Mouse (Mus musculus): ENCODE data around the gene Btbd18. TPM values are rescaled to one million over a fixed set of nuclear protein-coding genes. Genes with fewer than 3 reads are reported as not detected.

The Btbd18 gene
- polyA plus RNA-seq, 1 experiment from 2014 or later = 0.18 TPM

- ATAC-seq (ENCODE audit: low read depth) = no peak
- H3K4me3 ChIP-seq (ENCODE audit: low read length) = peak overlapping the region; percentile 17; the same call in 1 of the 2 replicates
- H3K36me3 ChIP-seq (ENCODE audit: control insufficient read depth, insufficient read depth, low read length) = peaks cover 4% of the 10 kb centered on the region
- peak overlapping the region; percentile 91 for H3K27ac ChIP-seq (ENCODE audit: low read length)
- 19% methylated on average over 5 of the region's 5 CpGs for WGBS
- peak overlapping the region; percentile 50 for H3K4me2 ChIP-seq (ENCODE audit: low read depth, low read length)
- H3K4me1 ChIP-seq (replicated peaks; ENCODE audit: control insufficient read depth, insufficient read depth, low read length) = peaks cover 78% of the 10 kb centered on the region
- H3K9ac ChIP-seq (ENCODE audit: low read length) = no peak overlapping the region
- H3K9me3 ChIP-seq (ENCODE audit: control insufficient read depth, low read length) = no peaks in the 10 kb centered on the region
- no peaks in the 10 kb centered on the region for H3K27me3 ChIP-seq (ENCODE audit: control insufficient read depth, insufficient read depth, low read depth, low read length)
Measured at GRCm38 (mm10) chr2:84638428-84639220, 20.3 kb upstream of the Btbd18 start.

DNA sequence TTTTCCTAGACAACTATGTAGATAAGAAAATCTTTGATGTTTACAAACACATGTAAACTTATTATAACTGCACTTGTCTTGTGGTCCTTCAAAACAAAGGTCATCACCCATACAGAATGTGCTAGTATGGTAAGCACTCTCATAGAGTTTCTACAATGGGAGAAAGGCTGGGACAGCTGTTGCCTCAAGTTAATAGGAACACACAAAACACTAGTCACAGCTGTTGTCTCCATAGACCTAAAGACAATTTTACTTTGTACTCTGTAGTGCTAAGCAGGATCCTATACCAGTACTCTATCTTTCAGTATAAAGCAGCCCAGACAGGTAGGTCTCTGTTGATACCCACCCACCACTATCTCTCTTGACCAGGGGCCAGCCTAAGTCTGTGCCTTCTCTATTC is 18.0 kb upstream of the Btbd18 start:
- Histone ChIP-seq H3K9me3 (ENCODE audit: control insufficient read depth, low read length) (no peaks in the 10 kb centered on the region), H3K4me3 (ENCODE audit: low read length) (no peak overlapping the region), H3K36me3 (ENCODE audit: control insufficient read depth, insufficient read depth, low read length) (peaks cover 4% of the 10 kb centered on the region), H3K9ac (ENCODE audit: low read length) (no peak overlapping the region), H3K4me1 (replicated peaks; ENCODE audit: control insufficient read depth, insufficient read depth, low read length) (peaks cover 63% of the 10 kb centered on the region), H3K4me2 (ENCODE audit: low read depth, low read length) (no peak overlapping the region), H3K27ac (ENCODE audit: low read length) (peak overlapping the region; percentile 12; the same call in 1 of the 2 replicates), H3K27me3 (ENCODE audit: control insufficient read depth, insufficient read depth, low read depth, low read length) (no peaks in the 10 kb centered on the region)
- no peak for ATAC-seq (ENCODE audit: low read depth)

DNA sequence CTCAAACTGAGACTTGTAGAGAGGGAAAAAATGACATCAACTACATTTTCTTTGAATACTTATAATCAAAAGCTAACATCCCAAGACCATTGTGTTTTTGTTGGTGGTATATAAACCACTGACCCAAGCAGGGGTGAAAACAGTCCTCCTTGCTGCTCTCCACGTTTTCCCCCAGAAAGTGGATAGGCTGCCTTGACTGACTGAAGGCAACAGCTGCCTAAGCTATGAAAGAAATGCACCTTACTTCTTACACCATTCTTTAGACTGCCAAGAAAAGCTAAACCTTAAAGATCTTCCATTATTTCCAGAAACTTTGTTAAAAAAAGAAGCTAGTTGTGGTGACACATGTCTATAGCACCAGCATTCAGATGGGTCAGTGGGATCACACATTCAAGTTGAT is 12.7 kb upstream of the Btbd18 start:
- WGBS = 44% methylated on average over 1 of the region's 1 CpGs
- Histone ChIP-seq H3K27me3 (ENCODE audit: control insufficient read depth, insufficient read depth, low read depth, low read length) (no peaks in the 10 kb centered on the region), H3K9me3 (ENCODE audit: control insufficient read depth, low read length) (no peaks in the 10 kb centered on the region), H3K9ac (ENCODE audit: low read length) (no peak overlapping the region), H3K4me2 (ENCODE audit: low read depth, low read length) (no peak overlapping the region), H3K4me1 (replicated peaks; ENCODE audit: control insufficient read depth, insufficient read depth, low read length) (peaks cover 30% of the 10 kb centered on the region), H3K4me3 (ENCODE audit: low read length) (no peak overlapping the region), H3K27ac (ENCODE audit: low read length) (no peak overlapping the region), H3K36me3 (ENCODE audit: control insufficient read depth, insufficient read depth, low read length) (peaks cover 6% of the 10 kb centered on the region)
- ATAC-seq (ENCODE audit: low read depth) = no peak

- H3K36me3 ChIP-seq (ENCODE audit: control insufficient read depth, insufficient read depth, low read length) = peaks cover 4% of the 10 kb centered on the region
- H3K27ac ChIP-seq (ENCODE audit: low read length) = no peak overlapping the region; the same call in 1 of the 2 replicates
- H3K4me1 ChIP-seq (replicated peaks; ENCODE audit: control insufficient read depth, insufficient read depth, low read length) = peaks cover 22% of the 10 kb centered on the region
- peak overlapping the region; percentile 68 for H3K4me2 ChIP-seq (ENCODE audit: low read depth, low read length)
- no peak overlapping the region for H3K9ac ChIP-seq (ENCODE audit: low read length)
- H3K27me3 ChIP-seq (ENCODE audit: control insufficient read depth, insufficient read depth, low read depth, low read length) = no peaks in the 10 kb centered on the region
- 82% methylated on average over 6 of the region's 6 CpGs for WGBS
- H3K9me3 ChIP-seq (ENCODE audit: control insufficient read depth, low read length) = no peaks in the 10 kb centered on the region
- peak overlapping the region; percentile 52 for H3K4me3 ChIP-seq (ENCODE audit: low read length)
- ATAC-seq (ENCODE audit: low read depth) = no peak
Measured at GRCm38 (mm10) chr2:84647051-84647568, 11.8 kb upstream of the Btbd18 start.

DNA sequence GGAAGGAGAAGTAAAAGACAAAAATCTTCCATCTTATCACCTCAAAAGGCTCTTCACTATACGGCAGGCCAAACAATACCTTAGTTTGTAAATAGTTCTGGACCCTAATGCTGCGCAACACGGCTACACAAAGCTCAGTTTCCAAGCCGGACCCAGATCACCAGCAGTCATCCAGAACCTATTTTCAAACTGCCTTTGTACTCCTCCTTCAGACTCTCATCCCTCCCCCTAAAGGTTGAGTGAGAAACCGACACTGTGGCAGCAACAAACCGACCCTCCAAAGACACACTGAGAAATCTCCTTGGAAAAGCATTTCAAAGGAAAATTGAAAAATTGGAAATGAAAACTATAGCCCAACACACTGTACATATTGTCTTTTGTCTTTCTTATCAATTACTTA is 10.5 kb upstream of the Btbd18 start:
- H3K36me3 ChIP-seq (ENCODE audit: control insufficient read depth, insufficient read depth, low read length) = peaks cover 2% of the 10 kb centered on the region; the same call in 1 of the 2 replicates
- H3K4me1 ChIP-seq (replicated peaks; ENCODE audit: control insufficient read depth, insufficient read depth, low read length) = peaks cover 19% of the 10 kb centered on the region
- peak overlapping the region; percentile 50; the same call in 1 of the 2 replicates for H3K27ac ChIP-seq (ENCODE audit: low read length)
- peak overlapping the region; percentile 52 for H3K4me3 ChIP-seq (ENCODE audit: low read length)
- H3K9me3 ChIP-seq (ENCODE audit: control insufficient read depth, low read length) = no peaks in the 10 kb centered on the region
- 13% methylated on average over 6 of the region's 6 CpGs for WGBS
- ATAC-seq (ENCODE audit: low read depth) = no peak
- peak overlapping the region; percentile 67 for H3K9ac ChIP-seq (ENCODE audit: low read length)
- H3K27me3 ChIP-seq (ENCODE audit: control insufficient read depth, insufficient read depth, low read depth, low read length) = no peaks in the 10 kb centered on the region
- peak overlapping the region; percentile 68 for H3K4me2 ChIP-seq (ENCODE audit: low read depth, low read length)

DNA sequence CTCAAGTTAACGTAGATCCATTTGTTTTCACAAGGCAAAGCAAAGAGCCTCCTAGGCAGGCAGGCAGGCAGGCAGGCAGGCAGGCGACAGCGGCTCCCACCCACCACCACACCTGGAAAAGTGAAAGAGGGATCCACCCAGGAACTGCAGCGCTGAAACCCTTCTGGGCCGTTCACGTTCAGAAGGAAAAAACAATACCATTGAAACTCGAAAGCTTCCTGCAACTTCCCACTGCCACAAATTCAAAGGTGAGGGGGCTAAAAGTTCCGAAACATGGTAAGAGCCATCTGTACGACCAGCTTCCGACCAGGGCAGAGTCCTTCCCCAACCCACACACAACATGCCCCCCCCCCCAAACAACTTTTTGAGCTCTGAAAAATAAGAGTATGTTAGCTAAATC is 9.2 kb upstream of the Btbd18 start:
- Histone ChIP-seq H3K4me1 (replicated peaks; ENCODE audit: control insufficient read depth, insufficient read depth, low read length) (peaks cover 16% of the 10 kb centered on the region), H3K4me2 (ENCODE audit: low read depth, low read length) (peak overlapping the region; percentile 56), H3K9me3 (ENCODE audit: control insufficient read depth, low read length) (no peaks in the 10 kb centered on the region), H3K4me3 (ENCODE audit: low read length) (peak overlapping the region; percentile 74), H3K9ac (ENCODE audit: low read length) (peak overlapping the region; percentile 89), H3K27ac (ENCODE audit: low read length) (peak overlapping the region; percentile 69), H3K27me3 (ENCODE audit: control insufficient read depth, insufficient read depth, low read depth, low read length) (no peaks in the 10 kb centered on the region), H3K36me3 (ENCODE audit: control insufficient read depth, insufficient read depth, low read length) (peaks cover 2% of the 10 kb centered on the region; the same call in 1 of the 2 replicates)
- under 1% methylated on average over 10 of the region's 10 CpGs for WGBS
- ATAC-seq (ENCODE audit: low read depth) = no peak

DNA sequence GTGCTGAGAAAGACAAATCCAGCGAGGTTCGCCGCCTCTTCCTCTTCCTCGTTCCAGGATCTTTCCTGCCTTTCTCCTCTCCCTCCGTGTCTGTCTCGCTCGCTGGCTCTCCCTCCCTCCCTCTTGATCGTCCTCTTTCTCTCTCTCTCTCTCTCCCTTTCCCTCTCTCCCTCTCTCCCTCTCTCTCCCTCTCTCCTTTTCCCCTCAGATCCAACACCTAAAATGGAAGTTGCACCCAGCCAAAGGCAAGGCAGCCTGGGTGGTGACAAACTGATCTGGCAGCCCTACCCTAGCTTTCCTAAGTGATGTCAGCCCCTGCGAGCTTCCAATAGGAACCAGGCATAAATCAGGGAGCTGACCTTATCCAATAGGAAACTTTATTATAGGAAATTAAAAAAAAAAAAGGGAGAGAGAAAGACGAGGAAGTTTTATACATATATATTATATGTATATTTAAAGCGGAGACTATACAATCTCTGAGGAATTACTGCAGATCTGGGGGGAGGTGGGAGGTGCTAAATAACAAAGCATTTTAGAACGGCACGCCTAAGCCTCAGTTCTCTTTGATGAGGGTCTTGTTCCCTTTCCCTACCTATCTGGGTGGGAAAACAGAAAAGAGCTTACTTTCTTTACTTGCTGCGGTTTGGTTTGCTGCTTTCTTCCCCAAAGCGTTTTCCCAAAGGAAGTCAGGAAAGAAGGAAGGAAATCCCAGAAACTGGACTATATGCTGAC is 8.2 kb upstream of the Btbd18 start, which contains the start of gene Ctnnd1:
TSS of gene Ctnnd1 (minus strand) at position 302 of the 732 bp plus-strand sequence.
- ATAC-seq (ENCODE audit: low read depth) = peak; percentile 99
- Histone ChIP-seq H3K4me2 (ENCODE audit: low read depth, low read length) (peak within 1 kb of the TSS; percentile 65), H3K27me3 (ENCODE audit: control insufficient read depth, insufficient read depth, low read depth, low read length) (no peaks in the 10 kb centered on the region), H3K9ac (ENCODE audit: low read length) (peak within 1 kb of the TSS; percentile 89), H3K27ac (ENCODE audit: low read length) (peak within 1 kb of the TSS; percentile 99), H3K4me3 (ENCODE audit: low read length) (peak within 1 kb of the TSS; percentile 74), H3K4me1 (replicated peaks; ENCODE audit: control insufficient read depth, insufficient read depth, low read length) (peaks cover 16% of the 10 kb centered on the region), H3K9me3 (ENCODE audit: control insufficient read depth, low read length) (no peaks in the 10 kb centered on the region), H3K36me3 (ENCODE audit: control insufficient read depth, insufficient read depth, low read length) (peaks cover 2% of the 10 kb centered on the region; the same call in 1 of the 2 replicates)
- whole genome bisulfite sequencing = 0% methylated on average over 15 of the region's 15 CpGs

DNA sequence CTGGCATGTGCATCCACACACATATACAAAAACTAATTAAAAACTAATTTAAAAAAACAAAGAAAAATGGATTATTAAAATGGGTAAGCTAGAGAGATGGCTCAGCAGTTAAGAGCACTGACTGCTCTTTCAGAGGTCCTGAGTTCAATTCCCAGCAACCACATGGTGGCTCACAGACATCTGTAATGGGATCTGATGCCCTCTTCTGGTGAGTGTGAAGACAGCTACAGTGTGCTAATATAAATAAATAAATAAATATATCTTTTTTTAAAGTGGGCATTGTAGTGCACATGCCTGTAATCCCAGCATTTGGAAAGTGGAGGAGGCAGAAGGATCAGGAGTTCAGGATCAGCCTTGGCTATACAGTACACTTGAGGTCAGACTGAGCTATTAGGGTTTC is 5.5 kb upstream of the Btbd18 start:
- Histone ChIP-seq H3K27me3 (ENCODE audit: control insufficient read depth, insufficient read depth, low read depth, low read length) (no peaks in the 10 kb centered on the region), H3K4me3 (ENCODE audit: low read length) (no peak overlapping the region), H3K9me3 (ENCODE audit: control insufficient read depth, low read length) (no peaks in the 10 kb centered on the region), H3K9ac (ENCODE audit: low read length) (no peak overlapping the region), H3K27ac (ENCODE audit: low read length) (no peak overlapping the region), H3K4me2 (ENCODE audit: low read depth, low read length) (no peak overlapping the region), H3K36me3 (ENCODE audit: control insufficient read depth, insufficient read depth, low read length) (no peaks in the 10 kb centered on the region), H3K4me1 (replicated peaks; ENCODE audit: control insufficient read depth, insufficient read depth, low read length) (no peaks in the 10 kb centered on the region)
- ATAC-seq (ENCODE audit: low read depth) = no peak

DNA sequence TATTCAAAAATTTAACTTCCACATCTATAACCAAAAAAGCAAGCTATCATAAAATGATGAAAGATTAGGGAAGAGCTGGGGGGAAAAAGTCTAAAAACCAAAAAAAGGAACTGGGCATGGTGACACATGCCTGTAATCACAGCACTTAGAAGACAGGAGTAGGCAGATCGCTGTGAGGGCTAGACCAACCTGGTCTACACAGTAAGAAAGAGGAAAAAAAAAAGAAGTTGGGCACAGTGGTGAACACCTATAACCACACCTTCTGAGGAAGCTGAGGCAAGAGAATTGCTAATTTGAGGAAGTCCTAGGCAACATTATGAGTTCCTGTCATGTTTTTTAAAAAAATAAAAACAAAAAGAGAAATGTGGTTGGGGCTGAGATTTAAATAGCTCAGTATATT is 3.0 kb upstream of the Btbd18 start:
- no peak overlapping the region for H3K4me2 ChIP-seq (ENCODE audit: low read depth, low read length)
- H3K27me3 ChIP-seq (ENCODE audit: control insufficient read depth, insufficient read depth, low read depth, low read length) = no peaks in the 10 kb centered on the region
- H3K9me3 ChIP-seq (ENCODE audit: control insufficient read depth, low read length) = no peaks in the 10 kb centered on the region
- no peak overlapping the region for H3K27ac ChIP-seq (ENCODE audit: low read length)
- H3K4me1 ChIP-seq (replicated peaks; ENCODE audit: control insufficient read depth, insufficient read depth, low read length) = no peaks in the 10 kb centered on the region
- ATAC-seq (ENCODE audit: low read depth) = no peak
- H3K4me3 ChIP-seq (ENCODE audit: low read length) = no peak overlapping the region
- 75% methylated on average over 1 of the region's 1 CpGs for WGBS
- no peaks in the 10 kb centered on the region for H3K36me3 ChIP-seq (ENCODE audit: control insufficient read depth, insufficient read depth, low read length)
- H3K9ac ChIP-seq (ENCODE audit: low read length) = no peak overlapping the region

Data from lung, embryonic 16.5 days (tissue).